Mouse (Mus musculus): ENCODE results near the gene Atp6v0e2.

The Atp6v0e2 gene

GRCm38 (mm10) chr6:48539860-48540259 is 2.4 kb downstream of the Atp6v0e2 start:
- no peak for DNase-seq (ENCODE audit: low spot score)

GRCm38 (mm10) chr6:48540721-48541120 is 3.3 kb downstream of the Atp6v0e2 start:
- DNase-seq (ENCODE audit: low spot score) = no peak

- no peak for DNase-seq (ENCODE audit: low spot score)
Observed at GRCm38 (mm10) chr6:48541560-48542450, 4.4 kb downstream of the Atp6v0e2 start.

- DNase-seq (ENCODE audit: low spot score) = no peak
Observed at GRCm38 (mm10) chr6:48542631-48543030, 5.2 kb downstream of the Atp6v0e2 start.

GRCm38 (mm10) chr6:48545251-48545650 is 7.8 kb downstream of the Atp6v0e2 start:
- DNase-seq (ENCODE audit: low spot score) = no peak

GRCm38 (mm10) chr6:48546271-48546670 is 8.9 kb downstream of the Atp6v0e2 start:
- no peak for DNase-seq (ENCODE audit: low spot score)

GRCm38 (mm10) chr6:48546858-48547257 is 9.4 kb downstream of the Atp6v0e2 start:
- no peak for DNase-seq (ENCODE audit: low spot score)

GRCm38 (mm10) chr6:48548314-48548713 is 10.9 kb downstream of the Atp6v0e2 start:
- DNase-seq (ENCODE audit: low spot score) = no peak

- no peak for DNase-seq (ENCODE audit: low spot score)
Observed at GRCm38 (mm10) chr6:48552918-48553317, 15.5 kb downstream of the Atp6v0e2 start.

- DNase-seq (ENCODE audit: low spot score) = no peak
Observed at GRCm38 (mm10) chr6:48553819-48554218, 16.4 kb downstream of the Atp6v0e2 start.

- peak; percentile 95 for DNase-seq (ENCODE audit: low spot score)
Observed at GRCm38 (mm10) chr6:48554280-48555103, 17.1 kb downstream of the Atp6v0e2 start, which contains the start of gene Lrrc61. TSS of gene Lrrc61 (plus strand) at chr6:48554796.

- DNase-seq (ENCODE audit: low spot score) = peak; percentile 71
Observed at GRCm38 (mm10) chr6:48555104-48555890, 17.9 kb downstream of the Atp6v0e2 start.

GRCm38 (mm10) chr6:48555956-48556355 is 18.5 kb downstream of the Atp6v0e2 start:
- DNase-seq (ENCODE audit: low spot score) = no peak

GRCm38 (mm10) chr6:48565693-48566310 is 28.4 kb downstream of the Atp6v0e2 start:
- no peak for DNase-seq (ENCODE audit: low spot score)

GRCm38 (mm10) chr6:48566312-48566711 is 28.9 kb downstream of the Atp6v0e2 start:
- DNase-seq (ENCODE audit: low spot score) = no peak

GRCm38 (mm10) chr6:48568036-48568984 is 30.9 kb downstream of the Atp6v0e2 start:
- no peak for DNase-seq (ENCODE audit: low spot score)

GRCm38 (mm10) chr6:48569065-48569807 is 31.8 kb downstream of the Atp6v0e2 start:
- DNase-seq (ENCODE audit: low spot score) = no peak

- no peak for DNase-seq (ENCODE audit: low spot score)
Observed at GRCm38 (mm10) chr6:48572014-48572413, 34.6 kb downstream of the Atp6v0e2 start.

- DNase-seq (ENCODE audit: low spot score) = no peak
Observed at GRCm38 (mm10) chr6:48572572-48573061, 35.2 kb downstream of the Atp6v0e2 start, which contains the start of gene Rarres2. TSS of gene Rarres2 (minus strand) at chr6:48572789.

Measured in left cerebral cortex, adult 11 months (tissue).